Mouse (Mus musculus) hindbrain, embryonic 14.5 days (tissue): ENCODE results near the gene Samd15. TPM values are rescaled to one million over a fixed set of nuclear protein-coding genes. Genes with fewer than 3 reads are reported as not detected.

ENCODE experiments used
- ATAC-seq: fragments of 200-750 bp; cut with Nextera tagmentation; 2 replicates; pipeline ENCODE4 v1.8.0; 2017; ENCODE audit warnings: moderate number of reproducible peaks, mild to moderate bottlenecking, moderate TSS enrichment, moderate library complexity; ENCODE audit not compliant: low FRiP score
- DNase-seq: peaks from one replicate; pipeline ENCODE4 v3.0.0-alpha.2; 2015; ENCODE audit warnings: low spot score
- H3K27ac ChIP-seq: fragments of 300-500 bp; sonication (generic); 2 replicates; pipeline ENCODE4 v1.5.1; 2014; ENCODE audit warnings: mild to moderate bottlenecking, moderate library complexity
- H3K27me3 ChIP-seq: fragments of 300-500 bp; sonication (generic); 2 replicates; pipeline ENCODE4 v1.6.1; 2014; ENCODE audit warnings: mild to moderate bottlenecking, low read length, mixed read lengths; ENCODE audit not compliant: control insufficient read depth, insufficient read depth
- H3K36me3 ChIP-seq: fragments of 300-500 bp; sonication (generic); replicated peaks from 2 replicates; pipeline ENCODE4 v1.6.1; 2014; ENCODE audit not compliant: control insufficient read depth, insufficient read depth
- H3K4me1 ChIP-seq: fragments of 300-500 bp; sonication (generic); replicated peaks from 2 replicates; pipeline ENCODE4 v1.6.1; 2014; ENCODE audit warnings: antibody characterized with exemption, low read length, mixed read lengths; ENCODE audit not compliant: control insufficient read depth, insufficient read depth
- H3K4me2 ChIP-seq: fragments of 300-500 bp; sonication (generic); replicated peaks from 2 replicates; pipeline ENCODE4 v1.6.1; 2014; ENCODE audit warnings: mild to moderate bottlenecking, moderate library complexity
- H3K4me3 ChIP-seq: fragments of 300-500 bp; sonication (generic); replicated peaks from 2 replicates; pipeline ENCODE4 v1.5.1; 2014; ENCODE audit warnings: mild to moderate bottlenecking, low read length
- H3K9ac ChIP-seq: fragments of 300-500 bp; sonication (generic); 2 replicates; pipeline ENCODE4 v1.6.1; 2014
- H3K9me3 ChIP-seq: fragments of 300-500 bp; sonication (generic); 2 replicates; pipeline ENCODE4 v1.6.1; 2016; ENCODE audit warnings: low read length; ENCODE audit not compliant: control insufficient read depth
- WGBS: fragments of 180-500 bp; shearing (Covaris S2); extraction: QIAGEN DNeasy Blood & Tissue Kit; methylation state at CpG from one replicate; pipeline ENCODE4 v1.1.7; 2014; 5-methylcytosine and 5-hydroxymethylcytosine counted together
- polyA plus RNA-seq: library from polyadenylated mRNA; unstranded; fragments of >200 nt; fragmentation: Nextera tagmentation; extraction: Ambion mirVana; gene quantifications from 2 replicates; pipeline ENCODE4 v1.2.1, GENCODE M21; 2014

Samd15 gene
- polyA plus RNA-seq, 1 experiment from 2014 or later = 1.3 TPM

GRCm38 (mm10) chr12:87260562-87260961 lies 61.0 kb downstream of the Samd15 start:
- peaks cover 79% of the 10 kb centered on the region for H3K36me3 ChIP-seq
- no peaks in the 10 kb centered on the region for H3K27me3 ChIP-seq
- H3K4me3 ChIP-seq = no peak overlapping the region
- DNase-seq = no peak
- 0 out of 2 replicates have a peak, but pooled peaks cover 10% of the 10 kb centered on the region for H3K4me1 ChIP-seq
- WGBS = 97% methylated on average over 8 of the region's 8 CpGs
- no peak for ATAC-seq
- H3K27ac ChIP-seq = no peak overlapping the region
- H3K9ac ChIP-seq = no peak overlapping the region
- H3K9me3 ChIP-seq = no peaks in the 10 kb centered on the region
- H3K4me2 ChIP-seq = no peak overlapping the region

Other genes starting within 250 kb of the Samd15 start
- 14.9 and 15.6 TPM in 2 replicates for gene Zdhhc22, start 209.3 kb upstream of the Samd15 start, polyA plus RNA-seq
- 13.8 and 16.2 TPM in 2 replicates for gene Tmem63c, start 178.4 kb upstream of the Samd15 start, polyA plus RNA-seq
- gene Ngb, start 97.2 kb upstream of the Samd15 start, polyA plus RNA-seq = 3.2 and 5.0 TPM in 2 replicates
- 26.6 and 31.9 TPM in 2 replicates for gene Gstz1, start 52.6 kb upstream of the Samd15 start, polyA plus RNA-seq
- gene Pomt2, start 51.8 kb upstream of the Samd15 start, polyA plus RNA-seq = 15.1 and 19.6 TPM in 2 replicates
- gene Tmed8, start 731 bp downstream of the Samd15 start, polyA plus RNA-seq = 6.9 and 7.8 TPM in 2 replicates
- gene Noxred1, start 39.0 kb downstream of the Samd15 start, polyA plus RNA-seq = 1.7 and 2.4 TPM in 2 replicates
- 56.7 and 58.9 TPM in 2 replicates for gene Vipas39, start 66.5 kb downstream of the Samd15 start, polyA plus RNA-seq
- gene Ahsa1, start 66.8 kb downstream of the Samd15 start, polyA plus RNA-seq = 169 and 181 TPM in 2 replicates
- gene Ism2, start 100.0 kb downstream of the Samd15 start, polyA plus RNA-seq = 0.86 and 1.3 TPM in 2 replicates
- 72.0 and 72.5 TPM in 2 replicates for gene Sptlc2, start 188.6 kb downstream of the Samd15 start, polyA plus RNA-seq
- 195 and 248 TPM in 2 replicates for gene Slirp, start 244.2 kb downstream of the Samd15 start, polyA plus RNA-seq
- 28.7 and 36.3 TPM in 2 replicates for gene Alkbh1, start 244.3 kb downstream of the Samd15 start, polyA plus RNA-seq